Mouse (Mus musculus) gonadal fat pad, adult 2 months (tissue): ENCODE results near the gene Pemt. TPM values are rescaled to one million over a fixed set of nuclear protein-coding genes. Genes with fewer than 3 reads are reported as not detected.

ENCODE experiments used
- DNase-seq: peaks from one replicate; pipeline ENCODE4 v3.0.0-alpha.2; 2012; ENCODE audit warnings: low read depth
- polyA plus RNA-seq: library from polyadenylated mRNA; depleted of rRNA; stranded (reverse); fragments of >200 nt; gene quantifications from 2 replicates; pipeline ENCODE4 v1.2.3, GENCODE M21; 2012

The Pemt gene
- polyA plus RNA-seq, 1 experiment: 228 TPM

DNA sequence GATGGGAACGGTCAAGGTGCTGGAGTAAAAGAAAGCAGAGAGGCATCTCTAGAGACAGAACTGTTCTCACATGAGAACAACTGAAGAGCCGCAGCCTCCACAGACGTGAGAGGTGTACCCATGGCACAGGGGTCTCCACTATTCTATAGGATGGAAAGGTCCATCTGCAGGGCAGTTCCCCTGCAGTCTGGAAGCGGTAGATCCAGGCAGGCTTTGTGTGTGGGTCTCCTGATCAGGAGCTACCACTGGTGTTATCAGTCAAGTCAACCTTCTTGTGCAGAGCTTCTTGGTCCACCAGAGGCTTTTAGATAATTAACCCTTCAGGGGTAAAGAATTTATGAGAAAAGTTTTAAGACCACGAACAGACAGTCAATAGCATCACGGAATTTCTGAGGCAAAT, 10.2 kb upstream of the Pemt start:
- DNase-seq: no peak

GRCm38 (mm10) chr11:60048841-60049240, 2.6 kb upstream of the Pemt start:
- no peak for DNase-seq

GRCm38 (mm10) chr11:60045676-60046057, 622 bp downstream of the Pemt start:
- no peak for DNase-seq

GRCm38 (mm10) chr11:60044777-60045176, 1.5 kb downstream of the Pemt start:
- no peak for DNase-seq

DNA sequence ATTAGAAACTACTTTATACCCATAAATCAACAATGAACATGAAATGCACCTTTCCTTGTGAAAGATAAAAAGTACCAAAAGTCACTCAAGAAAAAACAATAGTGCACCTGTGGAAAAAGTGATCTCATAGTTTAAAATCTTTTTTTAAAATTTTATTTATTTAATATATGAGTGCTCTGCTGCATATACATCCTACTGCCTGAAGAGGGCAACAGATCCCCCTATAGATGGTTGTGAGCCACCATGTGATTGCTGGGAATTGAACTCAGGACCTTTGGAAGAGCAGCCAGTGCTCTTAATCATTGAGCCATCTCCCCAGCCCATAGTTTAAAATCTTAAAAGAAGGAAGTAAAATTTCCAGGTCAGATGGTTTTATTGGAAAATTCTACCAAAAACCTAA, 4.0 kb downstream of the Pemt start:
- DNase-seq: no peak

GRCm38 (mm10) chr11:60036537-60037220, 9.6 kb downstream of the Pemt start:
- DNase-seq: no peak

DNA sequence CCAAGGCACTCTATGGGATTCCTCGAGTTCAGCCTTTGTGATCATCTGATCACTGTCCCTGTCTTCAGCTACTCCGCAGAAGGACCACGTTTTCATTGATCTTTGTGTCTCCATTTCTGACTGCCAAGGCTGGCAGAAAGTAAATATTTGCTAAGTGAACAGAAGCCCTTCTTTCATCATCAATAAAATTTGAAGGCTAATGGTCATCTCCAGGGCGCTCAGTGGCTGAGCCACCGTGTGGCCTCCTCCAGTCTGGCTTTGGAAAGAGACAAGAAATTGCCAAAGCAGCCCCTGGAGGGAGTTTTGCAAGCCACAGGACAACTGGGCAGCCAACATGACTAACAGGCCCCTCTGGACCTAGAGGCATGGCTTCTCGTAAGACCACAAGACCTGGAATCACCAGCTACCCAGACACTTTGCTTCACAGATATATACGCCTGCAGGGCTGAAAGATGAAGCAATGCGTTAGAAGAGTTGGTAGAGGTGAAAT, 11.3 kb downstream of the Pemt start:
- peak; percentile 6 for DNase-seq

- no peak for DNase-seq
Measured at GRCm38 (mm10) chr11:60034293-60034692, 12.0 kb downstream of the Pemt start.

- DNase-seq: peak; percentile 6
Measured at GRCm38 (mm10) chr11:60032586-60033430, 13.5 kb downstream of the Pemt start.

GRCm38 (mm10) chr11:60030747-60031331, 15.4 kb downstream of the Pemt start:
- no peak for DNase-seq

- DNase-seq: no peak
Measured at GRCm38 (mm10) chr11:60029976-60030375, 16.3 kb downstream of the Pemt start.

- no peak for DNase-seq
Measured at GRCm38 (mm10) chr11:60027913-60028875, 18.1 kb downstream of the Pemt start.

- peak; percentile 13 for DNase-seq
Measured at GRCm38 (mm10) chr11:60027272-60027671, 19.0 kb downstream of the Pemt start.

DNA sequence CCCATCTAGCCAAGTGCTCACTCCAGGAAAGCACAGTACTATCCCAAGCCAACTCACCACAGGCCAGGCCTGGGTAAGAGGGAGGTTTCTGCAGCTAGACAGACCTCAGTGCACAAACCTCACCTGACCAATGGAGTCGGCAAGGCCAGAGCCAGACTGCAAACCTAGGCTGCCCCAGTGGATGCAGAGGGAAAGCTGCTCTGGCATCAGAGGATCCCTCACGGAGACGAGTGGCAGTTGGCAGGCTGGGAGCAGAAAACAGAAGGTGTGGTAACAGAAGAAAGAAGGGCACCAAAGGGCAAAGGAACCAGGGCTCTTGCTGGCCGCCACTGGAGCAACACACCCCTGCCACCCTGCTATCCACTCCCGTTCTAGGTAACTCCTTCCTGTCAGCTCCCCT, 20.1 kb downstream of the Pemt start:
- DNase-seq: no peak

GRCm38 (mm10) chr11:60021201-60021600, 25.1 kb downstream of the Pemt start:
- no peak for DNase-seq

DNA sequence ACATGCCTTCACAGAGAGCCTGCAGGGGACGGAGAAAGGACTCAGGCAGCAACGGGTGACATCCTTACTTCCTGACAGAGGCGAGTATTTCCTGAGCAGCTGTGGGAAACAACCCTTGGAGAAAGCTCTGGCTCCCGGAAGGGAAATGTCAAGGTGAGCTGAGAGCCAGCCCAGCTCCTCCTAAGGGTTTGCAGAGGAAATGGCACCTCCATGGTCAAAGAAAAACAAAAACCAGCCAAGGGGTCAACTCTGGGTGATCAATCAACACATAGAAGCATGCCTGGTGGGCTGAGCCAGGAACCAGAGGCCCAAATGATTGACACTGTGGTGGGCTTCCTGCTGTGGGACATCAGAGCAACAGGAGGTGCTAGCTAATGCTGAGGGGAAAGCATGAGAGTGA, 29.6 kb downstream of the Pemt start:
- no peak for DNase-seq

GRCm38 (mm10) chr11:60011516-60011915, 34.8 kb downstream of the Pemt start:
- no peak for DNase-seq

- no peak for DNase-seq
Measured at GRCm38 (mm10) chr11:60009451-60009850, 36.8 kb downstream of the Pemt start.

DNA sequence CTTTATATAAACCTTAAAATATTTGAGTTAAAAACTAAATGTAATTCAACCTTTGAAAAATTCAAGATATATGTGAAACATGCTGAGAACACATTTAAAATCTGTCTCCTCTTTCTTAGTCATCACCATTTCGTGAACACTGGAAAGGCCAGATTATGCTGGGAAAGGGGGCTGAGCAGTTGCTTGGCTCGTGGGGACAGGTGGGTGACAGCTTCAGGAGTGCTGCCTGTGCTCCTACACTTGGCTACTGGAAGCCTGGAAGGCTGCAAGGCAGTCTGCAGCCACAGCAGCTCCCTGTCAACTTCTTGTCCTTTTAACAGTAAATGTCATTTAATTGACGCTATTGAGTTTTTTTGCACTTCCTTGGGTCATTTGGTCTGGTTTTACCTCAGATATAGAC, 40.4 kb downstream of the Pemt start:
- DNase-seq: no peak

GRCm38 (mm10) chr11:60004716-60005115, 41.6 kb downstream of the Pemt start:
- no peak for DNase-seq

GRCm38 (mm10) chr11:60003811-60004210, 42.5 kb downstream of the Pemt start:
- DNase-seq: no peak
